Comparison of ENCODE assay signal across 23 mouse cellular contexts in the genomic region with DNA sequence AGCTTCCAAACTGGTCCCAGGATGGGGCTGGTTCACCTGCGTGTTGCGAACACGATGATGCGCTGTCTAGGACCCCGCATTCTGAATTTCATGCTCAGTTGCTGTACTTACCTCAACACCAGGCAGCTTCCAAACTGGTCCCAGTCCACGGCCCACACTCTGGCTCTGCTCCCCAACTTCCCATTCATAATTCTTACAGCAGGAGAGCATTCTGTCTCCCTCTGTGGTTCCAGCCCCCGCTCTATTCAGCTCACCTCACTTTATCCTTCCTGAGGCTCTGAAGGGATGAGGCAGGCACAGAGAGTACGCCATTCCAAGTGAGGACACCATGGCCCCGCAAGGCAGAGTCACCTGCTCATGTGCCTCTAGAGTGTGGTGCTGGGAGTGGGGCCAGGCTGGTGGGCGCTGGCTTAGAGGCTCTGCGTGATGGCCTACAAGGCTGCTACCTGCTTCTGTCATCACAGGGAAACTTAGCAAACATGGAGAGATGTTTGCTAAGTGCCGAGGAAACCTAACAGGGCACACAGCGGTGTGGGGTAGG. TPM values are rescaled to one million over a fixed set of nuclear protein-coding genes. Genes with fewer than 3 reads are reported as not detected.
DNase-seq lines count a peak whose midpoint lies in the region.
"Had no signal": no experiment of that assay in that cellular context is flagged by ENCODE, and none has a peak within 500 bp of the region (broad histone marks: within the 10 kb centered on the region; RNA-seq: fewer than 3 reads in every experiment).

No protein-coding gene starts in this region.

- peak; percentile 63 for DNase-seq in layer of hippocampus, adult 11-12 months (ENCODE audit: low spot score)
- DNase-seq in layer of hippocampus, postnatal 25 days (ENCODE audit: extremely low spot score in 1 of 2, low spot score in 1 of 2): no peak
- peak; percentile 34 for DNase-seq in right cerebral cortex, adult 18-20 months
- no peak for DNase-seq in right cerebral cortex, postnatal 4 days
- peak; percentile 22 for DNase-seq in ZHBTc4 (ENCODE audit: low read depth, low spot score)
- DNase-seq in layer of hippocampus, postnatal 36 days: peak; percentile 51 to 59
- no peak for DNase-seq in gastrocnemius, postnatal 4 days (ENCODE audit: low spot score in 2 of 2)
- DNase-seq: adrenal gland, adult 8-10 months; cerebellum, adult 8-10 months; cerebellum, postnatal 25 days; gastrocnemius, postnatal 25 days; heart, adult 2 months; heart, postnatal 4 days; kidney, adult 8-10 months; kidney, postnatal 4 days; liver; lung, embryonic 14.5 days; lung, postnatal 14 days; midbrain, embryonic 14.5 days; retina, postnatal 1 day; thymus, adult 18-20 months; thymus, postnatal 36 days had no signal

RNA-seq across cellular contexts. Expression of gene Rnft2, which starts 14.8 kb away (rescaled TPM):
- total RNA-seq in layer of hippocampus, postnatal 25 days (2021): 10 to 100 TPM; 69.4 to 69.8 TPM
- total RNA-seq in layer of hippocampus, postnatal 36 days (2021): 10 to 100 TPM; 71.5 to 72.2 TPM
- total RNA-seq in gastrocnemius, postnatal 4 days (2021): 1 to 10 TPM; 3.6 to 4.1 TPM
- total RNA-seq: monocyte, adult 5-6 weeks had no signal

RNA-seq across cellular contexts. Expression of gene 2410131K14Rik, which starts 14.9 kb away (rescaled TPM):
- 10 to 100 TPM; 12.6 to 15.4 TPM for total RNA-seq in layer of hippocampus, postnatal 25 days (2021)
- total RNA-seq in layer of hippocampus, postnatal 36 days (2021): 10 to 100 TPM; 16.5 to 16.7 TPM
- 1 to 10 TPM; 3.7 to 4.6 TPM for total RNA-seq in gastrocnemius, postnatal 4 days (2021)

Comparison
In these comparisons a context has a peak if more than half of its experiments do, and no peak if none do; other contexts are left out.
1. DNase-seq: peak in layer of hippocampus, adult 11-12 months (single experiment), right cerebral cortex, adult 18-20 months (single experiment), ZHBTc4 (single experiment) and layer of hippocampus, postnatal 36 days (2 of 2); none in layer of hippocampus, postnatal 25 days (0 of 2), right cerebral cortex, postnatal 4 days (single experiment) and gastrocnemius, postnatal 4 days (0 of 2).
2. RNA of gene Rnft2, which starts 14.8 kb away (total RNA-seq): 71.5 to 72.2 TPM in layer of hippocampus, postnatal 36 days and 69.4 to 69.8 TPM in layer of hippocampus, postnatal 25 days; 3.6 to 4.1 TPM in gastrocnemius, postnatal 4 days; every median in the first group is over 10 times any median in the second.